ENCODE assay signal across 10 mouse cellular contexts in genomic region chr7:46554003-46554402, GRCm38 (mm10).
DNase-seq lines count a peak whose midpoint lies in the region.
"Had no signal": no experiment of that assay in that cellular context is flagged by ENCODE, and none has a peak within 500 bp of the region (broad histone marks: within the 10 kb centered on the region; RNA-seq: fewer than 3 reads in every experiment).

No protein-coding gene starts in this region.

- intact Hi-C loops in gastrocnemius, postnatal 36 days (cut with DNase I), result no loop called here

- peak; percentile 23 for DNase-seq in kidney, adult 18-20 months
- DNase-seq in kidney, postnatal 4 days, result no peak
- DNase-seq in adrenal gland, postnatal 36 days, result peak; percentile 60 to 65
- DNase-seq in heart, postnatal 4 days, result peak; percentile 49
- peak; percentile 20 to 56 for DNase-seq in lung, postnatal 4 days
- DNase-seq in c-Kit-positive CD71-positive TER-119-positive erythroid progenitor cells, embryonic 14.5 days (ENCODE audit: low spot score), result no peak
- DNase-seq in frontal cortex, adult 2 months (ENCODE audit: extremely low spot score in 1 of 2, low spot score in 1 of 2), result no peak
- no peak for DNase-seq in gastrocnemius, postnatal 36 days
- DNase-seq: cerebellum, adult 11-12 months; thymus, postnatal 4 days had no signal

Comparison
In these comparisons a context has a peak if more than half of its experiments do, and no peak if none do; other contexts are left out.
1. DNase-seq: peak in kidney, adult 18-20 months (single experiment), adrenal gland, postnatal 36 days (2 of 2), heart, postnatal 4 days (single experiment) and lung, postnatal 4 days (2 of 2); none in kidney, postnatal 4 days (0 of 2), c-Kit-positive CD71-positive TER-119-positive erythroid progenitor cells, embryonic 14.5 days (single experiment), frontal cortex, adult 2 months (0 of 2) and gastrocnemius, postnatal 36 days (0 of 2).